Mouse (Mus musculus) neutrophil, adult 5-6 weeks (primary cell): Measurements from ENCODE around the gene Opn4. TPM values are rescaled to one million over a fixed set of nuclear protein-coding genes. Genes with fewer than 3 reads are reported as not detected.

ENCODE experiments used
- total RNA-seq: library from RNA; stranded (forward); fragments of 200-1000 nt; gene quantifications from 2 replicates; pipeline ENCODE4 v1.2.3, GENCODE M21; 2017

Opn4 gene
- total RNA-seq, 1 experiment from 2014 or later: not detected

Other genes starting within 250 kb of the Opn4 start
- gene Fam25c, start 244.7 kb downstream of the Opn4 start, total RNA-seq: not detected in 2 replicates
- not detected in 2 replicates for gene Sncg, start 225.4 kb downstream of the Opn4 start, total RNA-seq
- gene Mmrn2, start 224.7 kb downstream of the Opn4 start, total RNA-seq: not detected in 2 replicates
- 5.5 and 5.9 TPM in 2 replicates for gene Bmpr1a, start 96.8 kb downstream of the Opn4 start, total RNA-seq
- gene 9230112D13Rik, start 77.3 kb downstream of the Opn4 start, total RNA-seq: not detected in 2 replicates
- 0.12 TPM in 1 of 2 replicates, not detected in the other for gene Ldb3, start 11.5 kb downstream of the Opn4 start, total RNA-seq
- 104 and 121 TPM in 2 replicates for gene Wapl, start 73.8 kb upstream of the Opn4 start, total RNA-seq
- not detected in 2 replicates for gene Grid1, start 220.0 kb upstream of the Opn4 start, total RNA-seq